Mouse (Mus musculus) cerebellum, adult 2 months (tissue): ENCODE data around the gene Cers6. TPM values are rescaled to one million over a fixed set of nuclear protein-coding genes. Genes with fewer than 3 reads are reported as not detected.

Source experiments
- DNase-seq, 2 experiments: peaks; one replicate each; pipeline ENCODE4 v3.0.0; 2021
- H3K27ac ChIP-seq: fragments of 200-500 bp; 2 replicates; pipeline ENCODE4 v1.5.1; 2012; ENCODE audit warnings: low read length, control low read depth, inconsistent platforms; ENCODE audit not compliant: insufficient read depth
- H3K27me3 ChIP-seq: fragments of 200-500 bp; 2 replicates; pipeline ENCODE4 v1.6.1; 2012; ENCODE audit warnings: inconsistent platforms, mild to moderate bottlenecking, low read length, moderate library complexity; ENCODE audit not compliant: control insufficient read depth, insufficient read depth
- H3K4me1 ChIP-seq: fragments of 200-500 bp; 2 replicates; pipeline ENCODE4 v1.6.1; 2011; ENCODE audit warnings: low read length; ENCODE audit not compliant: control insufficient read depth, insufficient read depth
- H3K4me3 ChIP-seq: fragments of 200-500 bp; replicated peaks from 2 replicates; pipeline ENCODE3; 2011; ENCODE audit warnings: mild to moderate bottlenecking, low read depth, low read length, control low read depth; ENCODE audit not compliant: insufficient read depth
- CTCF ChIP-seq: fragments of 200-500 bp; IDR thresholded peaks from 2 replicates; pipeline ENCODE4 v1.5.1; 2011; ENCODE audit warnings: low read depth, mild to moderate bottlenecking, control low read depth, low read length, moderate library complexity, borderline replicate concordance; ENCODE audit not compliant: insufficient read depth
- POLR2A ChIP-seq: fragments of 200-500 bp; IDR thresholded peaks from 2 replicates; pipeline ENCODE4 v1.6.1; 2011; ENCODE audit warnings: low read length, control low read depth, borderline replicate concordance; ENCODE audit not compliant: insufficient read depth
- WGBS: fragments of 180-500 bp; shearing (Covaris S2); methylation state at CpG from one replicate; pipeline ENCODE4 v1.1.7; 2018; 5-methylcytosine and 5-hydroxymethylcytosine counted together
- polyA plus RNA-seq: library from polyadenylated mRNA; depleted of rRNA; stranded (reverse); fragments of >200 nt; gene quantifications from 2 replicates; pipeline ENCODE4 v1.2.3, GENCODE M21; 2012

Gene Cers6
- polyA plus RNA-seq, 1 experiment: 29.8 TPM

DNA sequence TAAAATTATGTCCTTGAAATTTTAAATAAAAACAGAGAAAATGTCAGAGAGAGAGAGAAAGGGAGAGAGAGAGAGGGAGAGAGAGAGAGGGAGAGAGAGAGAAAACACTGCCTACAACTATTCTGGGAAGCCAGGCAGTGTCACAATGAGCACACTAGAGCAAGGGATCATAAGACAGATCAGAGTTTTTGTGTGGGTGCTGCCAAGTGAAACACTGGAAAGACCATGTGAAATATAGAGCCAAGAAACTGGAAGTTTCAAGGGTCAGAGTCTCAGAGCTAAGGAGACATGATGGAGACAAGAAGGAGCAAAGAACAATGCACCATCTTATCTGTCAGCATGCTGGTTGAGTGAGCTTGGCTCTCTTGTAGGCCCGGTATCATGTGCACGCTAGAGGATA lies 236.3 kb downstream of the Cers6 start:
- TF ChIP-seq CTCF (no peak), POLR2A (no peak)
- Histone ChIP-seq H3K4me3 (no peak overlapping the region), H3K27ac (no peak overlapping the region), H3K4me1 (no peaks in the 10 kb centered on the region), H3K27me3 (no peaks in the 10 kb centered on the region)
- no peak for DNase-seq
- 94% methylated on average over 2 of the region's 2 CpGs for WGBS

DNA sequence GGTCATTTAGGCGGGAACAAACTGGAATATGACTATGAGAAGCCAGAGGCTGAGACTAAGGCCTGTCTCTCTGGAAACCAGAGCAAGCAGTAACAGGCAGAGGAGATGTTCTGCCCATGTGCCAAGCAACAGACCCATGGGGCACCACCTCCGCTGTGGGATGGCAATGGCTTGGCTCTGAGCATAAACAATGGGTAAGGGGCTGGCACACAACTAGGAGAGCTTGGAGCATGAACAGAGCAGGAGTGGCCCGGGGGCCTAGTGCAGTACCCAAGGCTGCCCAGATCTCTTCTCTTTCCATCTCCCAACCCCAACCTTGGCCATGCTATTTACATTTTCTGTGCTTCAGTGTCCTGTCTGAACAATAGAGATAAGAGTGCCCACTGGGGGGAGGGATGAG lies 237.5 kb downstream of the Cers6 start:
- Histone ChIP-seq H3K4me1 (no peaks in the 10 kb centered on the region), H3K4me3 (no peak overlapping the region), H3K27ac (no peak overlapping the region), H3K27me3 (no peaks in the 10 kb centered on the region)
- WGBS: 43% methylated on average over 3 of the region's 3 CpGs
- TF ChIP-seq POLR2A (no peak), CTCF (no peak)
- no peak for DNase-seq

DNA sequence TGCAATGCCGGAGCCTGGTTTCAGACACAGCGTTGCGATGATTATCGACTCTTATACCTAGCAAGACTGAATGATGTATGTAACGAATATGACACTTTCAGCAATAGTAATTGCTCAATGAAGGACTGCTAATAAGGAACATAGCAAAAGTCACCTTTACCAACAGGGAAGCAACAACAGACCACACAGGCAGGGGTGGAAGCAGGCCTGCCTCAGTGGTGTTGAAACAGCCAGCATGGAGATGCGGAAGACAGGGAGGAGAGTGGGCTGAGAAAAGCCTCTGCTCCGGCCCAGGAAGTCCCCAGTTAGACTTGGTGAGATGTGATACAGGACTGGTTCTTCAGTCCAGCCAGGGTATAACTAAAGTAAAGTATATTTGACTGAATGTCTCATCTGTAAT lies 237.9 kb downstream of the Cers6 start:
- TF ChIP-seq POLR2A (no peak), CTCF (no peak)
- Histone ChIP-seq H3K27me3 (no peaks in the 10 kb centered on the region), H3K4me3 (no peak overlapping the region), H3K4me1 (no peaks in the 10 kb centered on the region), H3K27ac (no peak overlapping the region)
- WGBS: 97% methylated on average over 7 of the region's 7 CpGs
- no peak for DNase-seq

DNA sequence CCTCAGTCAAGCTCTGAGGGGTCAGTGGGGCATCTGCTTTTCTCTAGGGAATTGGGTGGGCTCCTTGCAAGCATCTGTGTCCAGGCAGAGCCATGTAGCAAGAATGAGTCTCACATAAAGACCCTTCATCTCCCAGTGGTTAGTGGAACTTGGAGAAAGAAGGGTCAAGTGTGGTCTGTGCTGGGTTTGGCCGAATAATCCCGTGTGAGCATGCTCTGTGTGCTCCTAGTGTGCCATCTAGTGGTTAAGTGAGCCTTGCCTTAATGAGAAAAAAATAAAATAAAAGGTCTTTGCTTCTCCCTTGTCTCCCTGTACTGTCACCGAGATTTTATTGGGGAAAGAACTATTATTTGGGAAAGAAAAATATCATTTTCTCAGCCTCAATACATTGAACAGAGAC lies 239.5 kb downstream of the Cers6 start:
- DNase-seq: peak; percentile 27 to 32
- no peak for TF ChIP-seq POLR2A
- peak; percentile 85 for TF ChIP-seq CTCF
- Histone ChIP-seq H3K4me1 (no peaks in the 10 kb centered on the region), H3K27me3 (no peaks in the 10 kb centered on the region), H3K27ac (no peak overlapping the region), H3K4me3 (no peak overlapping the region)
- WGBS: 18% methylated on average over 3 of the region's 3 CpGs

DNA sequence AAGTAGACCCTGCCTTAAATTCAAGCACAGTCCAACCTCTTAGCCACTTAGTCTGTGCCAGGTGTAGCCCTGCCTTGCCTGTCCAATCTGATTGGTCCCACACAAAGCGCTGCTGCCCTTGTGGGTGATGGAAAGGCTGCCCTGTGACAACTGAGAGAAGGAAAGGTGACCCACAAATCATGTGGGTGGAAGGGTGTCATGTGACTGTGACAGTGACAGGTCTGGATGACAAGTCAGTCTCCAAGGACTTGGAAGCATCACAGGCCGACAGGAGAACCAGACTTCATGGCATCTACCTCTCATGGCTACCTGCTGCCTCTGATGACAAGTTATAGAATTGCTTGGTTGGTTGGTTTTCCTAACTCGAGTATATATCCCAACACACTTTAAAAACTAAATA lies 242.3 kb downstream of the Cers6 start:
- WGBS: 85% methylated on average over 3 of the region's 3 CpGs
- no peak overlapping the region for H3K27ac ChIP-seq
- no peaks in the 10 kb centered on the region for H3K4me1 ChIP-seq
- H3K27me3 ChIP-seq: no peaks in the 10 kb centered on the region
- H3K4me3 ChIP-seq: no peak overlapping the region
- no peak for DNase-seq
- TF ChIP-seq POLR2A (no peak), CTCF (no peak)

DNA sequence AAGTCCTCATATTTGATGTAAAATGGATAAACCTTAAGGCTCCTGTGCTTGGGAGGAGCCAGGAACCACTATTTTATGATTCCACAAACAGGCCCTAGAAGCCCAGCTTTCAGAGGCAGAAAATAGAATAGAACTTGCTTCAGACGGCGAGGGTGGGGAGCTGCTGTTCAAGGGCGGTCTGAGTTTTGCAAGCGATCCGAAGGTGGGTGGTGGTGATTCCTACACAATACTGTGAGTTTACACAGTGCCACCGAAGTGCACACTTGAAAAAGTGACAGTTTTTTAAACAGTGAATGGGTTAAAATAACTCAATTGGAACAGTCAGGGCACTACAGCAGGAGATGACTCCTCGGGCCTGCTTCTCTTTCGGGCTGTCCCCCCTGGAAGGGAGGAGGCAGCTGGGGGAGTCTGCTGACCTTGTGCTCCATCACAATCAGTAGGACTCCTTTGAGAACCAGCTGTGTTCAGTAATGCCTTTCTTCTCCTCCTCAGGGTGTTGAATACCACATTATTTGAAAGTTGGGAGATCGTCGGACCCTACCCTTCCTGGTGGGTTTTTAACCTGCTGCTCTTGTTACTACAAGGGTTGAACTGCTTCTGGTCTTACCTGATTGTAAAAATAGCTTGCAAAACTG lies 243.4 kb downstream of the Cers6 start:
- TF ChIP-seq POLR2A: no peak
- TF ChIP-seq CTCF: no peak
- DNase-seq: no peak
- Histone ChIP-seq H3K27ac (no peak overlapping the region), H3K4me3 (no peak overlapping the region), H3K27me3 (no peaks in the 10 kb centered on the region; the same call in 1 of the 2 replicates), H3K4me1 (no peaks in the 10 kb centered on the region)
- 61% methylated on average over 10 of the region's 10 CpGs for WGBS

DNA sequence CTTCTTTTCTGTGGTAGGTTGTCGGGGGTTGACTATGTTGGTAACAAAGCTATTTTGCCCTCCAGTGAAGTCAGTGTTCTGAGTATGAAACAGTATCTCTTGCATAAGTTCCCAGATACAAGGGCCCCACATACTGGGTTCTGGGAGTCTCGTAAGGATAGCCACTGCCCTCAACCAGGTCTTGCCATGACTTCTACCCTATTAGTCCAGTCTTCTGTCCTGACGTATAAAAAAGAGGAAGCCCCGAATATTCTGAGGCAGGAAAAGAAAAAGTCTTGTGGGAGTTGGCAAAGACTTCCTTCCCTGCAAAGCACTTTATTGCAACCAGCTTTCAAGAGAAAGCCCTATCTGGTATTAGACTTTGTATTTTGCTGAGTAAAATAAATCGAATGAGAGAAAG lies 248.0 kb downstream of the Cers6 start:
- no peaks in the 10 kb centered on the region; the same call in 1 of the 2 replicates for H3K27me3 ChIP-seq

DNA sequence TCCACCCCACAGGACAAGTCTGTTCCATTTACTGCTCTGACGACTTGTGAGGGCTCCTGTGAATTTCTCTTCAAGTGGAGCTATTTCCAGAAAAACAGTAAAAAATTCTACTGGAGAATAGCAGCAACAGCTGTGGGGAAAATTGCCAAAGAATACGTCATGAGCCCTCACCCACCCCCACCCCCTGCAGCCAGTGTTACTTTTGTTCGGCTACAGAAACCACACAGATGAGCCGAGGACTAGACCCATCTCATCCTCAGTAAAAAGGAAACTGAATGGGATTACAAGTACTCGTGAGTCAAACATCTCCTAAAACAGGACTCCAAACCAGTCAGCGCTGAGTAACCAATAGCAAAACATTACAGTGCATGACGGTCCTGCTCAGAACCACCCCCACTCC lies 248.5 kb downstream of the Cers6 start:
- Histone ChIP-seq H3K27me3 (no peaks in the 10 kb centered on the region; the same call in 1 of the 2 replicates), H3K4me1 (no peaks in the 10 kb centered on the region; the same call in 1 of the 2 replicates), H3K4me3 (no peak overlapping the region), H3K27ac (no peak overlapping the region)
- TF ChIP-seq POLR2A (no peak), CTCF (no peak)
- DNase-seq: no peak
- 45% methylated on average over 7 of the region's 7 CpGs for WGBS

More for the DNA sequence above, 248.0 kb downstream of the Cers6 start:
- no peak overlapping the region for H3K27ac ChIP-seq
- WGBS: 71% methylated on average over 5 of the region's 5 CpGs
- no peak for DNase-seq
- H3K4me3 ChIP-seq: no peak overlapping the region
- TF ChIP-seq CTCF: no peak
- TF ChIP-seq POLR2A: no peak
- no peaks in the 10 kb centered on the region; the same call in 1 of the 2 replicates for H3K4me1 ChIP-seq
